9 mouse cellular contexts compared by ENCODE assay signal in the genomic region with DNA sequence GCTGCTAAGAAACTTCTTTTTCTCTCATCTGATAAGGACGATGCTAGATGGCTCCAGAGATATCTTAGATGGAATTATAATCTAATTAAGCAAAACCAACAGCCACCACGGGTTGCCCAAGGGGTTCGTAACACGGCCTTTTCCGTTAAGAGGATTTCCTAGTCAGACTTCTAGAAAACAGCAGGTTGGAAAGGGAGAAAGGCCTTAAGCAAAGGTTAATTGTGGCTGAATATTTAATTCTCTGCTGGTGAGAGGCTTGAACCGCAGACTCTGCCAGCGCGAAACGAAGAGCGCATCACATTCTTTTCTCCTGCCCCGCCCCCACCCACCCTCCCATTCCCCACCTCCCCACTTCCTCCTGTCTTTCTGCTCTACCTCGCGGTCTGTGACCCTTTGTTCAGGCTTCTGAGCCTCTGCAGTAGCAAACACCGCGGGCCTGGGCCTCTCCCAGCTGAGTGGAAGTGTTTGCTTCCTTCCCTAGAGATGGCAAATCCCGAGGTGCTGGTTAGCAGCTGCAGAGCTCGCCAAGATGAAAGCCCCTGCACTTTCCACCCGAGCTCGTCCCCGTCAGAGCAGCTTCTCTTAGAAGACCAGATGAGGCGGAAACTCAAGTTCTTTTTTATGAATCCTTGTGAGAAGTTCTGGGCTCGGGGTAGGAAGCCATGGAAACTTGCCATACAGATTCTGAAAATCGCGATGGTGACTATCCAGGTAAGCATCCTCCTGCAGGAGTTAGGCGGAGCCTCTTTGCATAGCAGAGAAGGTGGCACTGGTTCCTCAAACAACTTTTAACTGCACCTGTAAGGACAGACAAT. TPM values are rescaled to one million over a fixed set of nuclear protein-coding genes. Genes with fewer than 3 reads are reported as not detected.
DNase-seq lines count a peak whose midpoint lies in the region; ATAC-seq lines count a peak whose summit lies in the region.
"Had no signal": no experiment of that assay in that cellular context is flagged by ENCODE, and none has a peak within 500 bp of the region (broad histone marks: within the 10 kb centered on the region; RNA-seq: fewer than 3 reads in every experiment).

No protein-coding gene starts in this region.

- peak overlapping the region; percentile 31 for H3K4me3 ChIP-seq in heart, embryonic 11.5 days (ENCODE audit: low read depth, low read length)

- H3K36me3 ChIP-seq in heart, embryonic 11.5 days (ENCODE audit: control insufficient read depth, insufficient read depth, low read length) = no peaks in the 10 kb centered on the region

- no peak overlapping the region for H3K27ac ChIP-seq in heart, embryonic 11.5 days (ENCODE audit: low read depth, low read length)

- peak overlapping the region; percentile 59 for H3K9ac ChIP-seq in heart, embryonic 11.5 days (ENCODE audit: low read depth, low read length)

- no peaks in the 10 kb centered on the region for H3K9me3 ChIP-seq in heart, embryonic 11.5 days (replicated peaks; ENCODE audit: control insufficient read depth, low read length)

- peaks cover 10% of the 10 kb centered on the region for H3K4me1 ChIP-seq in heart, embryonic 11.5 days (ENCODE audit: control insufficient read depth, insufficient read depth, low read length)

- intact Hi-C loops in heart, postnatal 25 days (cut with DNase I) = no loop called here

- no peak for ATAC-seq in heart, embryonic 11.5 days (replicated peaks; ENCODE audit: insufficient number of reproducible peaks, low FRiP score, low TSS enrichment)
- peak; percentile 62 for ATAC-seq in inflammation-experienced regulatory T-cells, adult 6 months

- WGBS in heart, embryonic 11.5 days (ENCODE audit: insufficient replicate concordance) = 8% methylated on average over 25 of the region's 25 CpGs

- H3K27me3 ChIP-seq in heart, embryonic 11.5 days (ENCODE audit: control insufficient read depth, insufficient read depth, low read length) = peaks cover 26% of the 10 kb centered on the region

- no peak for DNase-seq in heart, postnatal 25 days (ENCODE audit: low spot score)
- DNase-seq in embryo, embryonic 10.5 days (ENCODE audit: low spot score) = peak; percentile 72
- peak; percentile 78 for DNase-seq in naive thymus-derived CD4-positive, alpha-beta T cell, adult 2 months (ENCODE audit: low read depth)
- DNase-seq in c-Kit-positive CD71-positive TER-119-positive erythroid progenitor cells, embryonic 14.5 days (ENCODE audit: low spot score) = no peak
- no peak for DNase-seq in cerebellum, postnatal 10 days
- DNase-seq in cerebellum, postnatal 14 days = no peak

- H3K4me2 ChIP-seq in heart, embryonic 11.5 days = peak overlapping the region; percentile 58

RNA-seq across cellular contexts. Expression of a gene that starts 4.3 kb away (rescaled TPM):
- 0.97 and 2.4 TPM in 2 replicates for polyA plus RNA-seq in heart, embryonic 11.5 days (2014; fragmentation: Nextera tagmentation; extraction: Ambion mirVana)
- total RNA-seq in heart, postnatal 25 days (2021) = not detected
- 1 to 10 TPM; 2.2 to 6.8 (median 4.7) TPM for polyA plus RNA-seq in inflammation-experienced regulatory T-cells, adult 6 months (2017; shearing (Covaris generic))
- total RNA-seq: left cerebral cortex, postnatal 10 days had no signal

RNA-seq across cellular contexts. Expression of a gene that starts 13.6 kb away (rescaled TPM):
- 0.21 TPM in 1 of 2 replicates, not detected in the other for polyA plus RNA-seq in heart, embryonic 11.5 days (2014; fragmentation: Nextera tagmentation; extraction: Ambion mirVana)
- not detected for total RNA-seq in heart, postnatal 25 days (2021)
- polyA plus RNA-seq in inflammation-experienced regulatory T-cells, adult 6 months (2017; shearing (Covaris generic)) = under 1 TPM in 1 of 3 experiments, not detected in 2; 0.44 TPM

RNA-seq across cellular contexts. Expression of a gene that starts 28.1 kb away (rescaled TPM):
- polyA plus RNA-seq in heart, embryonic 11.5 days (2014; fragmentation: Nextera tagmentation; extraction: Ambion mirVana) = 0.25 and 0.27 TPM in 2 replicates
- total RNA-seq in heart, postnatal 25 days (2021) = under 1 TPM in 1 of 2 experiments, not detected in 1; 0.42 TPM
- 1 to 10 TPM; 3.9 to 8.4 (median 7.9) TPM for polyA plus RNA-seq in inflammation-experienced regulatory T-cells, adult 6 months (2017; shearing (Covaris generic))

Comparison
In these comparisons a context has a peak if more than half of its experiments do, and no peak if none do; other contexts are left out.
1. DNase-seq: peak in embryo, embryonic 10.5 days (single experiment) and naive thymus-derived CD4-positive, alpha-beta T cell, adult 2 months (single experiment); none in heart, postnatal 25 days (single experiment), c-Kit-positive CD71-positive TER-119-positive erythroid progenitor cells, embryonic 14.5 days (single experiment), cerebellum, postnatal 10 days (0 of 2) and cerebellum, postnatal 14 days (0 of 2).